Mouse (Mus musculus) CH12.LX (cell line): ENCODE measurements at regions not wholly inside any gene's neighbourhood (a gene's known extent, or its start where the extent isn't known, plus 50 kb on each side); places are given as distances from the start of the nearest gene placed in this dataset.

Experiments used
- EP300 ChIP-seq: IDR thresholded peaks from 2 replicates; pipeline ENCODE4 v1.6.1; 2011; ENCODE audit warnings: low read length, improper control_type of control experiment
- HCFC1 ChIP-seq: IDR thresholded peaks from 2 replicates; pipeline ENCODE4 v1.6.1; 2012; ENCODE audit warnings: low read depth, mild to moderate bottlenecking, inconsistent platforms, low read length, improper control_type of control experiment

DNA sequence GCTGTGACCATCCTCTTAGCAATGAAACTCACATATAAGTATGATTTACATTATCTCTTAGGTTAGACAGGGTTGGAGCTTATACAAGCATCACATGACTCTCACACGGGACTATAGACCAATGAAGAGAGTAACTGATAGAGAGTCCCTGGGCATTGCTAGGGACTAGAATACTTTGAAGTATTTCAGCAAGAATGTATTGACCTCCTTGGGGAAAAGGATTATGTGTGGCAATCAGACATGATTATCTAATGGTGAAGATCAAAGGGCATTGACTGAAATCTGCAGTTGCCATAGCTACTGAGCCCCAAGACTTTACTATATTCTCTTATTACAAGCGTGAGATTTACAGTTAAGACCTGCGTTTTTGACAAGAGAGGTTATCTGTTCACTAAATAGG lies 183.4 kb upstream of the Tas2r134 start:
- TF ChIP-seq HCFC1: no peak
- no peak for TF ChIP-seq EP300
